ENCODE assay signal across 10 mouse cellular contexts in the genomic region with DNA sequence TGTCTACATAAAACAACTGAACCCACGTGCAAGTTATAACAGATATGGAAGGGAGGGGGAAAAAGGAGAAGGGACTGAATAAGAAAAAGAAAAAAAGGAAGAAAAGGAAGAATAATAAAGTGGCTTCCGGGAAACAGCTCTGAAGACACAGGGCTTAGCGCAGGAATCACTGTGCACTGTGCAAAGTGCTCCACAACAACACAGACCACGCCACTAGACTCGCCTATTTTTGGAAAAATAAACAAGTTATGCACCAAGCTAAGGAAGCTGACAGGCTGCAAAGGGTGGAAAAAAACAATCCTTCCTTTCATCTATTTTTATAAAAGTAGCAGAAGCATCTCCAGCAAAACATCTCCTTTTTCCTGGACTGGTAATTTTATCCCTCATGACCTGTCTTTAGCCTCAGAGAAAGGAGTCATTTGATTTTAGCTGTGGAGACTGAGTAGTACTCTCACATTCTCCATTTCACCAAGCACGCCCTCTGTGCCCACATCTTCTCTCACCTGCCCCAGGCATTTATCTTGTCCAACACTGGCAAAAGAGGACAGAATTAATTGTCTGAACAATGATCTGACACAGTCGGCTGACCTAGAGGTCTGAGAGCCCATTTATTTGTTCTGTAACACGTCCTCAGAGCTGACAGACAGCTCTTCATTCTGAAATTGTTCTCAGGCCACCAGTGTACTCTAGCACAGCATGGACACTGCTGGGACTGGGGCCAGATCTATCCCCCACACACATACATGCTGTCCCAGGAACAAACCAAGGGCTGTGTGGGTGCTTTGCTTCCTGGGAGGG.
DNase-seq lines count a peak whose midpoint lies in the region; ATAC-seq and TF ChIP-seq lines count a peak whose summit lies in the region.
"Had no signal": no experiment of that assay in that cellular context is flagged by ENCODE, and none has a peak within 500 bp of the region (broad histone marks: within the 10 kb centered on the region; RNA-seq: fewer than 3 reads in every experiment).

No protein-coding gene starts in this region.

- no peak overlapping the region; the same call in 1 of the 2 replicates for H3K27ac ChIP-seq in heart, adult 2 months
- no peak overlapping the region for H3K27ac ChIP-seq in midbrain, postnatal 0 days (ENCODE audit: low read depth, low read length)
- H3K27ac ChIP-seq in midbrain, embryonic 11.5 days (ENCODE audit: low read depth, low read length), result no peak overlapping the region
- H3K27ac ChIP-seq in neural tube, embryonic 15.5 days (replicated peaks), result no peak overlapping the region
- no peak overlapping the region for H3K27ac ChIP-seq in intestine, postnatal 0 days (ENCODE audit: low read depth, low read length)
- H3K27ac ChIP-seq: limb, embryonic 12.5 days had no signal

- H3K36me3 ChIP-seq in heart, adult 2 months (ENCODE audit: control insufficient read depth, insufficient read depth, low read length), result no peaks in the 10 kb centered on the region
- no peaks in the 10 kb centered on the region for H3K36me3 ChIP-seq in midbrain, postnatal 0 days (ENCODE audit: insufficient read depth, low read length)
- H3K36me3 ChIP-seq in midbrain, embryonic 11.5 days (ENCODE audit: control insufficient read depth, insufficient read depth, low read length), result no peaks in the 10 kb centered on the region
- no peaks in the 10 kb centered on the region for H3K36me3 ChIP-seq in neural tube, embryonic 15.5 days
- H3K36me3 ChIP-seq in intestine, postnatal 0 days (ENCODE audit: control insufficient read depth, insufficient read depth), result no peaks in the 10 kb centered on the region
- H3K36me3 ChIP-seq: limb, embryonic 12.5 days had no signal

- H3K9me3 ChIP-seq in midbrain, postnatal 0 days (ENCODE audit: low read length), result no peaks in the 10 kb centered on the region
- no peaks in the 10 kb centered on the region for H3K9me3 ChIP-seq in midbrain, embryonic 11.5 days (ENCODE audit: control insufficient read depth, low read length)
- H3K9me3 ChIP-seq in neural tube, embryonic 15.5 days (replicated peaks), result no peaks in the 10 kb centered on the region
- H3K9me3 ChIP-seq in intestine, postnatal 0 days (ENCODE audit: control insufficient read depth), result no peaks in the 10 kb centered on the region
- H3K9me3 ChIP-seq: limb, embryonic 12.5 days had no signal

- H3K4me3 ChIP-seq in heart, adult 2 months, result no peak overlapping the region
- no peak overlapping the region for H3K4me3 ChIP-seq in midbrain, postnatal 0 days (ENCODE audit: low read depth, low read length)
- no peak overlapping the region for H3K4me3 ChIP-seq in midbrain, embryonic 11.5 days (ENCODE audit: low read depth, low read length)
- no peak overlapping the region for H3K4me3 ChIP-seq in neural tube, embryonic 15.5 days (replicated peaks)
- H3K4me3 ChIP-seq in intestine, postnatal 0 days (ENCODE audit: low read depth, low read length), result no peak overlapping the region
- H3K4me3 ChIP-seq: limb, embryonic 12.5 days had no signal

- no peak overlapping the region for H3K4me2 ChIP-seq in midbrain, postnatal 0 days (ENCODE audit: low read depth, low read length, poor library complexity, severe bottlenecking)
- H3K4me2 ChIP-seq in midbrain, embryonic 11.5 days, result no peak overlapping the region
- H3K4me2 ChIP-seq in neural tube, embryonic 15.5 days, result no peak overlapping the region
- no peak overlapping the region for H3K4me2 ChIP-seq in intestine, postnatal 0 days (replicated peaks; ENCODE audit: low read depth)
- H3K4me2 ChIP-seq: limb, embryonic 12.5 days had no signal

- H3K4me1 ChIP-seq in heart, adult 2 months (ENCODE audit: control insufficient read depth, insufficient read depth, low read length), result peaks cover 3% of the 10 kb centered on the region; the same call in 1 of the 2 replicates
- H3K4me1 ChIP-seq in midbrain, postnatal 0 days (ENCODE audit: insufficient read depth, low read length), result no peaks in the 10 kb centered on the region
- H3K4me1 ChIP-seq in midbrain, embryonic 11.5 days (ENCODE audit: control insufficient read depth, insufficient read depth, low read length), result no peaks in the 10 kb centered on the region
- no peaks in the 10 kb centered on the region for H3K4me1 ChIP-seq in neural tube, embryonic 15.5 days
- no peaks in the 10 kb centered on the region for H3K4me1 ChIP-seq in intestine, postnatal 0 days (replicated peaks; ENCODE audit: control insufficient read depth, insufficient read depth, low read length)
- H3K4me1 ChIP-seq: limb, embryonic 12.5 days had no signal

- no peaks in the 10 kb centered on the region for H3K79me2 ChIP-seq in heart, adult 2 months (replicated peaks; ENCODE audit: control insufficient read depth, insufficient read depth, low read length)

- WGBS in heart, adult 2 months, result 42% methylated on average over 8 of the region's 8 CpGs
- 59% methylated on average over 8 of the region's 8 CpGs for WGBS in midbrain, postnatal 0 days
- 70% methylated on average over 8 of the region's 8 CpGs for WGBS in midbrain, embryonic 11.5 days
- WGBS in neural tube, embryonic 15.5 days, result 64% methylated on average over 8 of the region's 8 CpGs
- WGBS in intestine, postnatal 0 days, result 55% methylated on average over 8 of the region's 8 CpGs

- no peak overlapping the region for H3K9ac ChIP-seq in heart, adult 2 months (ENCODE audit: low read depth, low read length)
- no peak overlapping the region for H3K9ac ChIP-seq in midbrain, postnatal 0 days (replicated peaks; ENCODE audit: low read length, poor library complexity, severe bottlenecking)
- H3K9ac ChIP-seq in midbrain, embryonic 11.5 days (ENCODE audit: low read length), result no peak overlapping the region
- H3K9ac ChIP-seq in neural tube, embryonic 15.5 days (replicated peaks), result no peak overlapping the region
- H3K9ac ChIP-seq in intestine, postnatal 0 days (ENCODE audit: low read depth, low read length), result no peak overlapping the region
- H3K9ac ChIP-seq: limb, embryonic 12.5 days had no signal

- no peak for ATAC-seq in midbrain, postnatal 0 days (ENCODE audit: low FRiP score)
- ATAC-seq in midbrain, embryonic 11.5 days (ENCODE audit: low FRiP score), result no peak
- peak; percentile 65 for ATAC-seq in neural tube, embryonic 15.5 days (ENCODE audit: low FRiP score)
- ATAC-seq in intestine, postnatal 0 days, result no peak
- ATAC-seq: inflammation-experienced regulatory T-cells, adult 6 months had no signal

- H3K27me3 ChIP-seq in heart, adult 2 months (ENCODE audit: control insufficient read depth, insufficient read depth, low read length), result no peaks in the 10 kb centered on the region
- no peaks in the 10 kb centered on the region for H3K27me3 ChIP-seq in midbrain, postnatal 0 days (ENCODE audit: insufficient read depth, low read length)
- no peaks in the 10 kb centered on the region for H3K27me3 ChIP-seq in midbrain, embryonic 11.5 days (ENCODE audit: control insufficient read depth, insufficient read depth, low read length)
- H3K27me3 ChIP-seq in neural tube, embryonic 15.5 days (replicated peaks), result no peaks in the 10 kb centered on the region
- H3K27me3 ChIP-seq in intestine, postnatal 0 days (replicated peaks; ENCODE audit: control insufficient read depth, insufficient read depth, low read length), result no peaks in the 10 kb centered on the region
- H3K27me3 ChIP-seq: limb, embryonic 12.5 days had no signal

- no peak for TF ChIP-seq EP300 in heart, adult 2 months (IDR thresholded peaks at IDR 0.05; ENCODE audit: insufficient read depth, low read depth, low read length)

- no peak for TF ChIP-seq POLR2A in heart, adult 2 months (IDR thresholded peaks at IDR 0.05; ENCODE audit: insufficient read depth, low read depth, low read length)

- DNase-seq in heart, adult 11 months, result peak; percentile 90
- no peak for DNase-seq in heart, adult 2 months
- peak; percentile 12 for DNase-seq in midbrain, postnatal 0 days (ENCODE audit: low spot score)
- no peak for DNase-seq in midbrain, embryonic 11.5 days (ENCODE audit: low spot score, missing footprints)
- peak; percentile 4 to 35 for DNase-seq in layer of hippocampus, adult 18-20 months (ENCODE audit: low spot score in 2 of 2)
- DNase-seq in thymus, postnatal 4 days, result no peak

- intact Hi-C loops in heart, adult 2 months (cut with DNase I), result no loop called here

- no peak for TF ChIP-seq CTCF in heart, adult 2 months (IDR thresholded peaks at IDR 0.05)
- TF ChIP-seq CTCF in midbrain, postnatal 0 days (IDR thresholded peaks at IDR 0.05), result no peak
- no peak for TF ChIP-seq CTCF in intestine, postnatal 0 days (IDR thresholded peaks at IDR 0.05; ENCODE audit: low read depth)

Comparison
In these comparisons a context has a peak if more than half of its experiments do, and no peak if none do; other contexts are left out.
1. DNase-seq: peak in heart, adult 11 months (single experiment), midbrain, postnatal 0 days (single experiment) and layer of hippocampus, adult 18-20 months (2 of 2); none in heart, adult 2 months (0 of 2), midbrain, embryonic 11.5 days (single experiment) and thymus, postnatal 4 days (single experiment).